Mouse (Mus musculus) layer of hippocampus, adult 8-10 months (tissue): Measurements from ENCODE around the gene Sowaha. TPM values are rescaled to one million over a fixed set of nuclear protein-coding genes. Genes with fewer than 3 reads are reported as not detected.

Source experiments
- DNase-seq, 2 experiments: peaks; one replicate each; pipeline ENCODE4 v3.0.0; 2022; ENCODE audit warnings: low spot score in 2 of 2
- total RNA-seq, 4 experiments: library from RNA; stranded (reverse); gene quantifications; 2 replicates each; pipeline ENCODE4 v1.2.4; 2022

Sowaha gene
- total RNA-seq, result 100 to 1,000 TPM in 2 of 4 experiments, 10 to 100 TPM in 2; 91.6 to 119 (median 104) TPM

GRCm38 (mm10) chr11:53479783-53480301 lies at the start of gene Sowaha, which contains the start of gene Gm9945:
Gene Sowaha, minus strand, starts transcription at chr11:53480274.
Gene Gm9945, plus strand, starts transcription at chr11:53480166.
- DNase-seq, result peak; percentile 69 to 73

- peak in 1 of 2 experiments; percentile 53 for DNase-seq
Observed at GRCm38 (mm10) chr11:53529253-53529557, 49.1 kb upstream of the Sowaha start.

DNA sequence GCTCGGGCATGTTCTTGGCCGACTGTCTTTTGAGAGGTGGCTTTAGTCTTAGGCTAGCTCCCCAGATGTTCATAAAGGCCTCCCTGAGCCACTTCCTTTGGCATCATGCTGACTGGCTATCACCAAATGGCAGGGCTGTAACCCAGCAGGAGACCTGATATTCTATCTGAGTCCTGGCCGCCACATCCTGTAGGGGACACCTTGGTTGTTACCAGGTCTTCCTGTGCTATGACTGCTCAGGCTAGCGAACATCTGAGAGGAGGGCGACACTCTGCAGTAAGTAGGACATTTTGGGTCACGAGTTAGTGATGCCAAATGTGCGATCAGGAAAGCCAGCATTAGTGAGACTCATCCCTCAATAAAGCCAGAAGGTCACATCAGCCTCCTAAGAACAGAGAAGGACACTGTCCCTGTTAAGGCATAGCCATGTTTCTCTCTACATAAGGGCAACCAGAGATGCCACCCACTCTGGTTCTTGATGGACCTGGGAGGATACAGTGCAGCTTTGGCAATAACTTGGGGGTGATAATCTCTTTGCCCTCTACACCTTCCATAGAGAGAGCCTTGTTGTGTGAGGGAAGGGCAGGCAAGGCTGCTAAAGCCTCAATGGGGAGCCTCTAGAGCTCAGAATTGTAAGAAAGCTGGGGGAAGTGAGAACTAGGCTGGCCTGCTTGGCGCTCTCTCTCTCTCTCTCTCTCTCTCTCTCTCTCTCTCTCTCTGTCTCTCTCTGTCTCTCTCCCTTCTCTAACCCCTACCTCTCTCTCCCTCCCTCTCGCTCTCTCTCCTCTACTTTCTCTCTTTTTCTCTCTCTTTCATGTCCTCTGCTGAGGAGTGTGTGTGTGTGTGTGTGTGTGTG lies 48.6 kb upstream of the Sowaha start:
- DNase-seq, result no peak

DNA sequence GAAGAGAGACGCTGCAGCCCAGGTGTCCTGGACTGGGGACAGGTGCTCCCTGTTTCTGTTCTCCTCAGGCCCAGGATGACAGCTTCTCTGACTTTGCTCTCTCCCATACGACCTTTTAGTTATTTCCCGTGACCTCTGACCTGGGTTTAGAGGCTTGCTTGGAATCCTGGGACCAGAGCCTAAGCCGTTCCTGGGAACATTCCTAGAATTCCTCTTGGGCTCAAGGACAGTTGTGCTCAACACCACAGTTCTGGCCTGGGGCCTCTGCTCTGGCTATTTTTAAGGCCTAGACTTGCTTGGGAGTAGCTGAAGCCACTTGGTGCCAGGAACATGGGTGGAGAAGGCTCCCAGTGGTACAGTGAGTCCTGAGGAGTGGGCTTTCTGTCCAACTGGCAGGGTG lies 45.4 kb upstream of the Sowaha start:
- no peak for DNase-seq

GRCm38 (mm10) chr11:53524905-53525304 lies 44.8 kb upstream of the Sowaha start:
- no peak for DNase-seq

DNA sequence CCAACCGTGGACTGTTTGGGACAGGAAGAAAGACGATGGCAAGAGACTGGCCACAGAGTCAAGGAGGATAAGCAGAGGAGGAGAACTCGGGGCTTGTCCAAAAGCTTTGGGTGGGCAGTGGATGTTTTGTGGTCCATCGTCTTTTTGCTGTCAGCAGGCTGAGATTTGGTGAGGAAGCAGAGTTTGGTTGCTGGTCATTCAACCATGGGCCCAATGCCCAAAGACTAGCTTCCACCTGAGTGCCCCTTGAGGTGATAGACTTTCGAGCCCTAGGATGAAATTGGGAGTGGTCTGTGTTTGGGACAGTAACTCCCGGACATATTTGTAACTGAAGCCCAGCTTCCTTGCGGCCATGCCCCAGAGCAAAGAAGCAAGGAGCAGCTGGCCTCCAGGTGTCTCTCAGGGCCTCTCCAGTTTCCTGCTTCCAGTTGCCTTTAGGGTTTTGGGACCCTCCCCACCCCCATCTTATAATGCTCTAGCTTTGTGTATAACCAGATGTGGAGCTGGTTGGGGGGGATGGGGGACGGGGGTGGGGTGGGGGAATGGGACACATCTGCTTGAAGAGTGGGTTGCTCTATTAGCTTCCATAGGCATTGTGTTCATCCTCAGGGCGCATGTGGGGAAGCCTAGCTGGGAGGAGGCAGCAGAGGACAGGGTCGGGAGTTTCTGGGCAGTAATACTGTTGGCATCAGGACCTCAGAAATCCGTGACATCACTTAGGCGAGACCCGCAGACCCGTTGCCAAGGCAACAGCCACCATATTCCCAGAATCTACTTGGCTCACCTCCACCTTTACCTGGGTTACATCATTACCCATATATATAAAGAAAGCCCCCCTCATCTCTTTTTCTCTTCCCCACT lies 43.7 kb upstream of the Sowaha start:
- DNase-seq, result no peak

DNA sequence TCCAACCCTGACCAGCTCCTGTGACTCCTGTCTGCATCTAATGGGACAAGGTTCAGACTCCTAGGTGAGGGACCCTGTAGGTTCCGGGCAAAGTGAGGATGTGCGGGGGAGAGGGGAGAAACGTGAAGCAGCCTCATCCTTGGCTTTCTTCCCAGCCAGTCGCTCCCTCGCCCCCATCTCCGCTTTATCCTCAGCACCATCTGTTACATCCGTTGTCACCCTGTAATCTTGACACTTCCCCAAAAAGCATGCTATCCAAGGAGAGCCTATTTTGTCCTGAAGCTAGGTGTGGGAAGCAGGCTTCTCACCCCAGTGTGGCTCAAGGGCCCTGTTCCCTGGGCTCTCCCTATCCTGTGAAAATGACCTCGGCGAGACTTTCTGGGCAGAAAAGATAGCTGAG lies 42.9 kb upstream of the Sowaha start:
- DNase-seq, result peak; percentile 69 to 71

DNA sequence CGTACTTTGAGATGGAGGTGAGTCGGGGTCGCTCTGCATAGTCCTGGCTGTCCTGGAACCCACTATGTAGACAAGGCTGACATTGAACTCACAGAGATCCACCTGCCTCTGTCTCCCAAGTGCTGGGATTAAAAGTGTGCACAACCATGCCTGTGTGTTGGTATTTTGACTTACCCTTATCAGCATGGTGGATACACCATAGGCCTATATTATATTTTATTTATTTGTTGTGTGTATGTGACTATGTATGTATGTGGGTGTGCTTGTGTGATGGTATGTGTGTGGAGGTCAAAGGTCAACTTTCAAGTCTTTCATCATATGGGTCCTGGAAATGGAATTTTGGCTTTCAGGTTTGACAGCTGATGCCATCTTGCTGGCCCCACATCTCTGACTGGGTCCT lies 42.3 kb upstream of the Sowaha start:
- DNase-seq, result no peak

GRCm38 (mm10) chr11:53521821-53522131 lies 41.7 kb upstream of the Sowaha start:
- no peak for DNase-seq

DNA sequence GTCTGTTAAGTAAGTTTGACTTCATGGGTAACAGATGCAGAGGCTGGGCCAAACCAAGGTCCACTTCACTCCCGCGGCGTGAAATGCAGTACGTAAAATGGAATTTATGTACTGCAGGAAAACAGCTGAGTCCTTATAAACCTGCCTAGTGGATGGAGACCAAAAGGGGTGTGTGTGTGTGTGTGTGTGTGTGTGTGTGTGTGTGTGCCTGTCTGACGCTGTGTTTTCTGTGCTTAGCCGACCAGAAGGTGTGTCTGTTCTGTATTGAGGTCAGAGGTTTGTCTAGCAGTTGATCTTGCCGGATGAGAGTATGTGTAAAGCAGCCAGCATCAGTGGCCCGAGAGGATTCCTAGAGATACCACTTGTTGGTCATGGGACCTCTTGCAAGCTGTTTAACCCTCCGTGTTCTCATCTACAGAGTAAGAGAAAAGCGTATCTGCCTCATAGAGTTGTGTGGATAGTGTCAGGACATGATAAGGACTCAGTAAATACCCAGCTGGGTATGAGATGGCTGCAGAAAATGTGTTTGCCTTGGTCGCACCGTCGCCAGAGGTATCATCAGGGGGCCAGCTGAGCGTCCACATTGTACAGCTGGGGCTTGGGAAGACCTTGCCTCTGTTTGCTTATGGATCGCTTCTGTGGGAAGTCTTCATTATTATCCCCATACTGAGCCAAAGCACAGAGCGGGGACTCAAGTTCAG lies 41.2 kb upstream of the Sowaha start:
- no peak for DNase-seq

DNA sequence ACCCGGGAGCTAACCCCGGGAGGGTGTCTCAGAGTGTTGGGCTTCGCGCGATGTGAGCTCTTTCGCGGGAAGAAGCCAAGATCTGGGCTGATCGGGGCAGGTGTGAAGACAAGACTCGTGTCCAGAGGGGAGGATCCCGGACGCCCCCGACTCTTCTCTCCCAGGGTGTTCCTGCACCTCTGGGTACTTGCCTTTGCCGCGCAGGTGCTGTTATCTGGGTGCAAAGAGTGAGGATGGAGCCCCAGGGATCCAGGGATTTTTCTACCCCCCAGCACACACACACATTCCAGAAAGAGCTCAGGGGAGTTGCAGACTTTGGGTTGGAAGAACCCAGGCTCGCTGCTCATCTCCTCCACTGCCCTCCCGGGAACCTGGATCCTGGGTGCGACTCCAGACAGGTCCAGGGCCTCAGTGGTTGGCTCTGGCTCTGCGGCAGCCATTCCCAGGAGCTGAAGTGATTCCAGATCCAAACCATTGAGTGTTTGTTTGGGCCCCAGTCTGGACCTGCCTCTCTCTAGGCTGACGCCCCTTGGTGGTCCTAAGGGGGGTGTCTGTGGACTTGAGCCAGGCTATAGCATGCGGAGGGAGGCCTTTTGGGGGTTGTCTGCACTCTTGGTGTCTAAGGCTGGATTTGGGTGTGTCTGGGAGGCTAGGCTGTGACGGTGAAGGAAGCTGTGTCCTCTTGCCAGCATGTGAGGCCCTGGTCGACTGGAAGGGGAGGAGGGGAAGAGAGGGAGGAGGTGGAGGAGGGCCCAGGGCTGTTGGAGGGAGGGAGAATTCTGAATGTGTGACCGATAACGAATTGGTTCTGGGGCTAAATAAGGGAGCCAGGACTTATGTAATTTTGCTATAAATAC lies 40.3 kb upstream of the Sowaha start:
- DNase-seq, result peak; percentile 71 to 75

DNA sequence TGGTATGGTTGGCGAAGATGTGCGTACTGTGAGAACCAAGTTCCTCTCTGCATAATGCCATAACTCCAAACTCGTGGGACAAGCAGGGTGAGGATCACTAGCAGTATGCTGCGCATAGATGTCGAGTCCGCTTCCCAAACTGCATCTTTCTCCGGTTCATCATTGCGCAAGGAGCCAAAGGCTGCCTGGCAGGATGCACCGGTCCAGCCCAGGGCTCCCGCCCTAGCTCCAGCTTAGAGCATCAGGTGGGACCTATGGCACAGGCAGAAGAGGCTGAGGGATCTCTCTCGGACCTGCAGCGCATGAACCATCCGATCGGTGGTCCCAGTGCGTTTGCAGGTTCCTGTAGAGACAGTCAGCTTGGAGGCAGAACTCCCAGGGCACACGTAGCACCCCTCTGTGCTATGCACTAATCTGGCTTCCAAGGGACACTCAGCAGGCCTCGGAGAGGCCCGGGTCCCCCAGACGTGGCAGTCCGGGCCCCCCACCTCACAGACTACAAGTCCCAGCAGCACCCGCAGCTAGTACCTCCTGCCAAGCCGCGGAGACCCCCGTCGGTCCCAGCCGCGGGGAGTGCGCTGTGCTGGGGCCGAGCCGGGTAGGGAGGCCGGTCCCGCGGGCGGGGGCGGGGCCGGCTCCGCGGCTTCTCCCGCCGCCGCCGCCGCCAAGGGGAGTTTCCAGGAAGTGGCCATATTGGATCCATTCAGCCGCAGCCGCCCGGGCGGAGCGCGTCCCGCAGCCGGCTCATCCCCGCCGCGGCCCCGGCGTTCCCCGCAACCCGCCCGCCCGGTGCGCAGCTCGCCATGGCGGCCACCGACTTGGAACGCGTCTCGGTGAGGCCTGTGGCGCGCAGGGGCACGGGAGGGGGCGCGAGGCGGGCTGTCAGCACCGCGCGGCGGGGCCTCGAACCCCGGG lies 39.4 kb upstream of the Sowaha start, which contains the start of gene Sept8:
Sept8 (plus strand) TSS at position 51 of the 915 bp plus-strand sequence.
- DNase-seq, result peak in 1 of 2 experiments; percentile 56

DNA sequence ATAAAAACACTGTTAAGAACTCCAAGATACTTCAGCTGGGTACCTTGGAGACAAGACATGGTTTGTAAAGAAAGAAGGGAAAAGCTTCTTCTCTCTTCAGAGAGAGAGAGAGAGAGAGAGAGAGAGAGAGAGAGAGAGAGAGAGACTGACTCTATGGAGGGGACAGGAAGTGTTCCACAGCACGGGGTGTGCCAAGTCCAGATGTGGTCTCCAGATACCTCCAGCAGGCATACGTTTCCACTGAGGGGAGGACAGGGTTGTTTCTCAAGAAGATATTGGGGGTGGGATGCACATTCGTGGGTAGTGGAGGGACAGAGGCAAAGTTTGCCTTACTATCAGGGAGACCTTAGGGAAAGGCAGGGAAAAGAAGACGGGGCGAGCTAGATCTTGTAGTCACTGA lies 38.7 kb upstream of the Sowaha start:
- no peak for DNase-seq

GRCm38 (mm10) chr11:53516775-53517627 lies 36.9 kb upstream of the Sowaha start:
- no peak for DNase-seq

- no peak for DNase-seq
Observed at GRCm38 (mm10) chr11:53510351-53510750, 30.3 kb upstream of the Sowaha start.

GRCm38 (mm10) chr11:53508591-53508990 lies 28.5 kb upstream of the Sowaha start:
- no peak for DNase-seq

DNA sequence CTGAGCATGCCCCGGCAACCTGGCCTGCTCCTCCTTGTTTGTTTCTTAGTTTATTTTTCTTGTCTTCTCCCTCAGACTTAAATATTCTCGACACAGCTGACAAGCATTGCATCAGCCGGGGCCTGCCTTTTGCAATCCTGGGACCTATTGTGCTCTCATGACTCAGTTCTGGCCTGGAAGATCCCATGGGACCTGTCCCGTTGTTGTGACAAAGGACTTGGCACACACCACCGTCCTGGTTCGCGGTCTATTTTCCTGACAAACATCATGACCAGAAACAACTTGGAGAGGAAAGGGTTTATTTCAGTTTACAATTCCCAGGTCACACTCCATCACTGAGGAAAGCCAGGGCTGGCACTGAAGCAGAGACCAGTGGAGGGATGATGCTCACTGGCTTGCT lies 28.1 kb upstream of the Sowaha start:
- DNase-seq, result no peak

GRCm38 (mm10) chr11:53507098-53507805 lies 27.2 kb upstream of the Sowaha start:
- DNase-seq, result no peak
